ENCODE assay signal across 10 mouse cellular contexts in the genomic region with DNA sequence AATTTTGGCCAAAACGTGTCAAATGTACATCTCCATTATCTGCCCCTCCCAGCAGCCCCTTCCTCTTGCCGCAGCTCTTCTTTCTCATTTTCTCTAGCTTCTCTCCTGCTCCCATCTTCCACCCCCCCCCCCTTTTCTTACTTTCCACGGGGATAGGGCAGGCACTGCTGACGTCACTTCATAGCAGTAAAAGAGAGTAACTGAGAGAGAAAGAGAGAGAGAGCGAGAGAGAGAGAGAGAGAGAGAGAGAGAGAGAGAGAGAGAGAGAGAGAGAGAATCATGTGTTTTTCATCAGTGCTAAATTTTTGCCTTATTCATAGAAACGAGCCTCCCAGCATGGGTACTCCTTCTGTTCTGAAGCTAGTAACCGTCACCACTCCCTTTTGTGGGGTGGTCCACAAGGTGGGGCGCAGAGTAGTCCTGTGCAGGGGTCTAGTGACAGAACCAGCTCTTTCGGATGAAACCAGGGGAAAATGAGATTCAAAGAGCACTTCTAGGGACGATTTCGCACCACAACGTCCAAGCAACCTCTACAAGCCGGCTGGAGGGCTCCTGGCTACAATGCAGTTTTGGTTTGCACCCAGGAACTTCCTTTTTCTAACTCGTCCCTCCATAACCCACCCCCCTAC. TPM values are rescaled to one million over a fixed set of nuclear protein-coding genes. Genes with fewer than 3 reads are reported as not detected.
DNase-seq lines count a peak whose midpoint lies in the region; ATAC-seq and TF ChIP-seq lines count a peak whose summit lies in the region.
"Had no signal": no experiment of that assay in that cellular context is flagged by ENCODE, and none has a peak within 500 bp of the region (broad histone marks: within the 10 kb centered on the region; RNA-seq: fewer than 3 reads in every experiment).

No protein-coding gene starts in this region.

- peak overlapping the region; percentile 58 for H3K4me3 ChIP-seq in layer of hippocampus, adult 2 months
- peak overlapping the region; percentile 45 for H3K4me3 ChIP-seq in hindbrain, embryonic 13.5 days
- peak overlapping the region; percentile 32 for H3K4me3 ChIP-seq in neural tube, embryonic 14.5 days (ENCODE audit: low read depth, low read length)

- no peaks in the 10 kb centered on the region for H3K9me3 ChIP-seq in hindbrain, embryonic 13.5 days
- no peaks in the 10 kb centered on the region for H3K9me3 ChIP-seq in neural tube, embryonic 14.5 days (ENCODE audit: control insufficient read depth, low read length)

- peak; percentile 54; the same call in 1 of the 2 replicates for ATAC-seq in cerebellum, adult (ENCODE audit: insufficient number of reproducible peaks, low FRiP score, low TSS enrichment)
- peak; percentile 54 for ATAC-seq in hindbrain, embryonic 13.5 days (ENCODE audit: low FRiP score)
- ATAC-seq in neural tube, embryonic 14.5 days (ENCODE audit: low read depth), result peak; percentile 60

- TF ChIP-seq CTCF in layer of hippocampus, adult 2 months (conservative IDR thresholded peaks at IDR 0.05), result no peak

- H3K36me3 ChIP-seq in hindbrain, embryonic 13.5 days, result no peaks in the 10 kb centered on the region
- no peaks in the 10 kb centered on the region for H3K36me3 ChIP-seq in neural tube, embryonic 14.5 days (ENCODE audit: control insufficient read depth, insufficient read depth, low read length)

- peak overlapping the region; percentile 77 for H3K4me2 ChIP-seq in hindbrain, embryonic 13.5 days
- peak overlapping the region; percentile 80 for H3K4me2 ChIP-seq in neural tube, embryonic 14.5 days (ENCODE audit: low read depth, low read length)

- peaks cover 14% of the 10 kb centered on the region; the same call in 1 of the 2 replicates for H3K27me3 ChIP-seq in hindbrain, embryonic 13.5 days
- no peaks in the 10 kb centered on the region for H3K27me3 ChIP-seq in neural tube, embryonic 14.5 days (ENCODE audit: control insufficient read depth, insufficient read depth, low read length)

- no peak for DNase-seq in cerebellum, adult 11-12 months
- no peak for DNase-seq in layer of hippocampus, adult 2 months (ENCODE audit: low spot score in 2 of 2)
- DNase-seq in layer of hippocampus, adult 11-12 months (ENCODE audit: low spot score), result no peak
- DNase-seq in gastrocnemius, postnatal 10 days, result no peak
- no peak for DNase-seq in c-Kit-positive CD71-positive TER-119-positive erythroid progenitor cells, embryonic 14.5 days (ENCODE audit: low spot score)
- DNase-seq: kidney, postnatal 14 days; thymus, adult 18-20 months had no signal

- 2% methylated on average over 14 of the region's 14 CpGs for WGBS in hindbrain, embryonic 13.5 days
- WGBS in neural tube, embryonic 14.5 days, result 2% methylated on average over 13 of the region's 14 CpGs

- H3K27ac ChIP-seq in layer of hippocampus, adult 2 months, result peak overlapping the region; percentile 94
- peak overlapping the region; percentile 90 for H3K27ac ChIP-seq in hindbrain, embryonic 13.5 days
- H3K27ac ChIP-seq in neural tube, embryonic 14.5 days (ENCODE audit: low read depth, low read length), result peak overlapping the region; percentile 62

- H3K4me1 ChIP-seq in hindbrain, embryonic 13.5 days (replicated peaks), result peaks cover 67% of the 10 kb centered on the region
- H3K4me1 ChIP-seq in neural tube, embryonic 14.5 days (ENCODE audit: control insufficient read depth, insufficient read depth, low read length), result peaks cover 5% of the 10 kb centered on the region; the same call in 1 of the 2 replicates

- peak overlapping the region; percentile 75 for H3K9ac ChIP-seq in hindbrain, embryonic 13.5 days
- H3K9ac ChIP-seq in neural tube, embryonic 14.5 days (replicated peaks; ENCODE audit: low read depth, low read length), result no peak overlapping the region; the same call in 1 of the 2 replicates

RNA-seq across cellular contexts. Expression of a gene that starts 17.5 kb away (rescaled TPM):
- 10 to 100 TPM; 89.4 to 98.1 TPM for total RNA-seq in layer of hippocampus, adult 2 months (2021)
- polyA plus RNA-seq in hindbrain, embryonic 13.5 days (2015; fragmentation: Nextera tagmentation; extraction: Ambion mirVana), result 68.9 and 71.3 TPM in 2 replicates
- polyA plus RNA-seq in neural tube, embryonic 14.5 days (2014; fragmentation: Nextera tagmentation; extraction: Ambion mirVana), result 48.6 and 50.3 TPM in 2 replicates
- total RNA-seq in gastrocnemius, postnatal 10 days (2021), result 1 to 10 TPM; 3.0 to 3.3 TPM

Comparison
In these comparisons a context has a peak if more than half of its experiments do, and no peak if none do; other contexts are left out.
1. RNA of a gene that starts 17.5 kb away (total RNA-seq): 89.4 to 98.1 TPM in layer of hippocampus, adult 2 months; 3.0 to 3.3 TPM in gastrocnemius, postnatal 10 days; every median in the first group is over 10 times any median in the second.
2. Peak in every context shown above with its lines, with median percentiles within 50 percentile points of each other: ATAC-seq, H3K27ac ChIP-seq and H3K4me3 ChIP-seq.